Mouse (Mus musculus) CH12.LX (cell line): ENCODE measurements around the gene Adcy4. TPM values are rescaled to one million over a fixed set of nuclear protein-coding genes. Genes with fewer than 3 reads are reported as not detected.

Experiments used
- DNase-seq: peaks from one replicate; pipeline ENCODE4 v3.0.0-alpha.2; 2013; ENCODE audit errors: extremely low read depth
- H3K27ac ChIP-seq: 2 replicates; pipeline ENCODE4 v1.5.1; 2012; ENCODE audit warnings: low read depth, mild to moderate bottlenecking, control low read depth, moderate library complexity; ENCODE audit not compliant: insufficient read depth
- H3K27me3 ChIP-seq: replicated peaks from 2 replicates; pipeline ENCODE3; 2012; ENCODE audit warnings: inconsistent platforms
- H3K36me3 ChIP-seq, 2 experiments: replicated peaks in 1 of 2; 2 replicates each; pipeline versions ENCODE3 to v1.6.1; 2012; ENCODE audit warnings: inconsistent platforms in 1 of 2, low read length in 1 of 2, mild to moderate bottlenecking in 1 of 2, mixed read lengths in 1 of 2, moderate library complexity in 1 of 2; ENCODE audit not compliant: control insufficient read depth in 1 of 2, insufficient read depth in 1 of 2
- H3K4me1 ChIP-seq, 2 experiments: 2 replicates each; pipeline ENCODE4 v1.6.1; 2012; ENCODE audit warnings: inconsistent platforms in 1 of 2, moderate library complexity in 1 of 2; ENCODE audit not compliant: insufficient read depth in 2 of 2, control insufficient read depth in 1 of 2
- H3K4me2 ChIP-seq: 2 replicates; pipeline ENCODE4 v1.6.1; 2012; ENCODE audit warnings: low read depth, mild to moderate bottlenecking, control low read depth; ENCODE audit not compliant: poor library complexity, insufficient read depth, severe bottlenecking
- H3K4me3 ChIP-seq, 3 experiments: fragments of 150-350 bp in 1 of 3; sonication (generic) in 1 of 3; replicated peaks in 1 of 3; 2 replicates each; pipeline versions ENCODE3 to v1.5.1; 2011 to 2012; ENCODE audit warnings: low read depth in 2 of 3, low read length in 2 of 3, mild to moderate bottlenecking in 2 of 3, moderate library complexity in 2 of 3, control low read depth in 1 of 3, improper control_type of control experiment in 1 of 3, inconsistent platforms in 1 of 3, mixed read lengths in 1 of 3; ENCODE audit not compliant: poor library complexity in 1 of 3
- H3K79me2 ChIP-seq: replicated peaks from 2 replicates; pipeline ENCODE4 v1.6.1; 2012; ENCODE audit warnings: mild to moderate bottlenecking, moderate library complexity; ENCODE audit not compliant: control insufficient read depth, poor library complexity, insufficient read depth, severe bottlenecking; ENCODE audit errors: extremely low read depth
- H3K9ac ChIP-seq: 2 replicates; pipeline ENCODE4 v1.6.1; 2012; ENCODE audit warnings: low read depth, mild to moderate bottlenecking, control low read depth, moderate library complexity; ENCODE audit not compliant: insufficient read depth
- H3K9me3 ChIP-seq: replicated peaks from 2 replicates; pipeline ENCODE3; 2012; ENCODE audit warnings: low read length, inconsistent platforms, mixed read lengths
- BHLHE40 ChIP-seq: IDR thresholded peaks from 2 replicates; pipeline ENCODE4 v1.6.1; 2011; ENCODE audit warnings: mild to moderate bottlenecking, low read depth, low read length, improper control_type of control experiment
- CTCF ChIP-seq, 2 experiments: IDR thresholded peaks in 1 of 2; conservative IDR thresholded peaks in 1 of 2; 2 replicates each; pipeline ENCODE4 v1.5.1; 2011 to 2012; ENCODE audit warnings: low read depth in 2 of 2, low read length in 2 of 2, improper control_type of control experiment in 1 of 2, inconsistent platforms in 1 of 2, mild to moderate bottlenecking in 1 of 2, moderate library complexity in 1 of 2
- ETS1 ChIP-seq: conservative IDR thresholded peaks from 2 replicates; pipeline ENCODE4 v1.6.1; 2012; ENCODE audit warnings: low read depth, mild to moderate bottlenecking, inconsistent platforms, low read length, improper control_type of control experiment, moderate library complexity
- HCFC1 ChIP-seq: IDR thresholded peaks from 2 replicates; pipeline ENCODE4 v1.6.1; 2012; ENCODE audit warnings: low read depth, mild to moderate bottlenecking, inconsistent platforms, low read length, improper control_type of control experiment
- JUND ChIP-seq: conservative IDR thresholded peaks from 2 replicates; pipeline ENCODE4 v1.6.1; 2011; ENCODE audit warnings: low read depth, low read length, improper control_type of control experiment
- KAT2A ChIP-seq: IDR thresholded peaks from 2 replicates; pipeline ENCODE4 v1.6.1; 2012; ENCODE audit warnings: low read length, improper control_type of control experiment, inconsistent platforms; ENCODE audit not compliant: insufficient replicate concordance
- MAX ChIP-seq: IDR thresholded peaks from 2 replicates; pipeline ENCODE4 v1.6.1; 2011; ENCODE audit warnings: low read length, improper control_type of control experiment
- MEF2A ChIP-seq: IDR thresholded peaks from 2 replicates; pipeline ENCODE4 v1.6.1; 2014; ENCODE audit warnings: low read depth, mild to moderate bottlenecking, inconsistent platforms, low read length, improper control_type of control experiment, borderline replicate concordance
- NRF1 ChIP-seq: IDR thresholded peaks from 2 replicates; pipeline ENCODE4 v1.6.1; 2014; ENCODE audit warnings: low read depth, mild to moderate bottlenecking, inconsistent platforms, low read length, improper control_type of control experiment, moderate library complexity
- PAX5 ChIP-seq: IDR thresholded peaks from 2 replicates; pipeline ENCODE4 v1.6.1; 2012; ENCODE audit warnings: low read length, inconsistent platforms, mixed read lengths
- POLR2AphosphoS2 ChIP-seq: IDR thresholded peaks from 2 replicates; pipeline ENCODE4 v1.6.1; 2011; ENCODE audit warnings: low read depth, low read length, improper control_type of control experiment
- RAD21 ChIP-seq: IDR thresholded peaks from 2 replicates; pipeline ENCODE4 v1.6.1; 2011; ENCODE audit warnings: low read depth, mild to moderate bottlenecking, low read length, improper control_type of control experiment, moderate library complexity
- TBP ChIP-seq: conservative IDR thresholded peaks from 2 replicates; pipeline ENCODE4 v1.6.1; 2011; ENCODE audit warnings: low read depth, low read length, improper control_type of control experiment
- TCF12 ChIP-seq: IDR thresholded peaks from 2 replicates; pipeline ENCODE4 v1.6.1; 2014; ENCODE audit warnings: low read depth, mild to moderate bottlenecking, inconsistent platforms, low read length, improper control_type of control experiment
- UBTF ChIP-seq: IDR thresholded peaks from 2 replicates; pipeline ENCODE4 v1.6.1; 2012; ENCODE audit warnings: low read depth, mild to moderate bottlenecking, inconsistent platforms, low read length, improper control_type of control experiment, moderate library complexity
- USF2 ChIP-seq: conservative IDR thresholded peaks from 2 replicates; pipeline ENCODE4 v1.6.1; 2011; ENCODE audit warnings: low read depth, low read length, improper control_type of control experiment
- dilution Hi-C: fragments of 300-500 bp; cut with MboI; formaldehyde crosslinking; loops from 2 replicates; pipeline ENCODE4 v1.14.3; 2020; ENCODE audit warnings: low sequenced_read_pairs; ENCODE audit not compliant: extremely low pct_unique_long_range_greater_than_20kb, extremely low pct_ligation_motif_present
- in situ Hi-C: fragments of 300-500 bp; cut with MboI; formaldehyde crosslinking; loops from 3 replicates; pipeline ENCODE4 v1.14.3; 2019; ENCODE audit warnings: low sequenced_read_pairs, low pct_ligation_motif_present, low pct_unique_long_range_greater_than_20kb, mixed read lengths
- polyA plus RNA-seq: library from polyadenylated mRNA; unstranded; fragments of >175 nt; gene quantifications from 2 replicates; pipeline ENCODE4 v1.2.1, GENCODE M21; 2012; ENCODE audit warnings: low read depth; ENCODE audit not compliant: insufficient read length
- total RNA-seq, 2 experiments: library from RNA; depleted of rRNA; stranded (reverse); fragments of 300-350 nt in 1 of 2; fragments of >200 nt in 1 of 2; gene quantifications; 2 replicates each; pipeline ENCODE4 v1.2.3; 2012 to 2014

The Adcy4 gene
- total and polyA plus RNA-seq, 3 experiments: not detected

- no peak overlapping the region for H3K4me3 ChIP-seq
- no peak overlapping the region for H3K4me2 ChIP-seq
- H3K36me3 ChIP-seq: peaks cover 35 to 48% of the 10 kb centered on the region in 2 experiments
- no peaks in the 10 kb centered on the region for H3K27me3 ChIP-seq
- no peak overlapping the region for H3K27ac ChIP-seq
- peaks cover 9 to 32% of the 10 kb centered on the region in 2 experiments for H3K4me1 ChIP-seq
- in situ Hi-C loops (no loop called here), dilution Hi-C loops (no loop called here)
- TF ChIP-seq TCF12 (no peak), MEF2A (no peak), RAD21 (no peak), NRF1 (no peak), PAX5 (no peak), TBP (no peak), UBTF (no peak), POLR2AphosphoS2 (no peak), CTCF (conservative IDR thresholded peaks at IDR 0.05 in 1 of 2, IDR thresholded peaks at IDR 0.05 in 1 of 2; ENCODE audit: low read depth in 2 of 2, low read length in 2 of 2) (no peak), JUND (no peak), HCFC1 (no peak), MAX (no peak), USF2 (no peak), KAT2A (no peak), ETS1 (no peak), BHLHE40 (no peak)
- no peak for DNase-seq
- H3K9ac ChIP-seq: no peak overlapping the region
- H3K9me3 ChIP-seq: no peaks in the 10 kb centered on the region
- no peaks in the 10 kb centered on the region for H3K79me2 ChIP-seq
These were observed 64.2 kb downstream of the Adcy4 start for GRCm38 (mm10) chr14:55719737-55720136.

Other genes with a start within 250 kb of the Adcy4 start
Only the 20 nearest of the 35 such genes appear.
- gene Gm49378, start 146.2 kb downstream of the Adcy4 start, total RNA-seq (2012; rRNA removed): 0.17 TPM in 1 of 2 replicates, not detected in the other
- 9.1 and 11.7 TPM in 2 replicates for gene Gm49378, start 146.2 kb downstream of the Adcy4 start, total RNA-seq (2014; rRNA removed)
- gene Gm49378, start 146.2 kb downstream of the Adcy4 start, polyA plus RNA-seq: 8.7 TPM in 1 of 2 replicates, not detected in the other
- gene Tm9sf1, start 140.3 kb downstream of the Adcy4 start, total RNA-seq (2012; rRNA removed): 51.3 and 57.8 TPM in 2 replicates
- 36.1 and 39.5 TPM in 2 replicates for gene Tm9sf1, start 140.3 kb downstream of the Adcy4 start, total RNA-seq (2014; rRNA removed)
- gene Tm9sf1, start 140.3 kb downstream of the Adcy4 start, polyA plus RNA-seq: 58.0 and 65.3 TPM in 2 replicates
- gene Tssk4, start 133.9 kb downstream of the Adcy4 start, total RNA-seq (2012; rRNA removed): 0.29 and 0.30 TPM in 2 replicates
- 0.14 TPM in 1 of 2 replicates, not detected in the other for gene Tssk4, start 133.9 kb downstream of the Adcy4 start, total RNA-seq (2014; rRNA removed)
- gene Tssk4, start 133.9 kb downstream of the Adcy4 start, polyA plus RNA-seq: 0.26 and 0.31 TPM in 2 replicates
- gene Mdp1, start 123.6 kb downstream of the Adcy4 start, total RNA-seq (2012; rRNA removed): 25.1 and 25.6 TPM in 2 replicates
- 30.9 and 39.0 TPM in 2 replicates for gene Mdp1, start 123.6 kb downstream of the Adcy4 start, total RNA-seq (2014; rRNA removed)
- gene Mdp1, start 123.6 kb downstream of the Adcy4 start, polyA plus RNA-seq: 23.4 and 26.0 TPM in 2 replicates
- gene Gmpr2, start 112.2 kb downstream of the Adcy4 start, total RNA-seq (2012; rRNA removed): 34.3 and 37.3 TPM in 2 replicates
- gene Gmpr2, start 112.2 kb downstream of the Adcy4 start, total RNA-seq (2014; rRNA removed): 51.3 and 54.9 TPM in 2 replicates
- 34.7 and 44.3 TPM in 2 replicates for gene Gmpr2, start 112.2 kb downstream of the Adcy4 start, polyA plus RNA-seq
- 378 and 515 TPM in 2 replicates for gene Nedd8, start 112.0 kb downstream of the Adcy4 start, total RNA-seq (2012; rRNA removed)
- 272 and 276 TPM in 2 replicates for gene Nedd8, start 112.0 kb downstream of the Adcy4 start, total RNA-seq (2014; rRNA removed)
- gene Nedd8, start 112.0 kb downstream of the Adcy4 start, polyA plus RNA-seq: 513 and 653 TPM in 2 replicates
- 25.2 and 29.1 TPM in 2 replicates for gene Tinf2, start 102.3 kb downstream of the Adcy4 start, total RNA-seq (2012; rRNA removed)
- gene Tinf2, start 102.3 kb downstream of the Adcy4 start, total RNA-seq (2014; rRNA removed): 21.4 and 23.3 TPM in 2 replicates
- gene Tinf2, start 102.3 kb downstream of the Adcy4 start, polyA plus RNA-seq: 31.1 and 33.2 TPM in 2 replicates
- gene Tgm1, start 70.2 kb downstream of the Adcy4 start, total RNA-seq (2012; rRNA removed): not detected in 2 replicates
- gene Tgm1, start 70.2 kb downstream of the Adcy4 start, total RNA-seq (2014; rRNA removed): 0.07 TPM in 1 of 2 replicates, not detected in the other
- gene Tgm1, start 70.2 kb downstream of the Adcy4 start, polyA plus RNA-seq: 0.14 and 0.16 TPM in 2 replicates
- gene Rabggta, start 61.8 kb downstream of the Adcy4 start, total RNA-seq (2012; rRNA removed): 19.1 and 21.9 TPM in 2 replicates
- gene Rabggta, start 61.8 kb downstream of the Adcy4 start, total RNA-seq (2014; rRNA removed): 12.0 and 16.2 TPM in 2 replicates
- 12.8 and 13.9 TPM in 2 replicates for gene Rabggta, start 61.8 kb downstream of the Adcy4 start, polyA plus RNA-seq
- 23.6 and 33.2 TPM in 2 replicates for gene Dhrs1, start 38.4 kb downstream of the Adcy4 start, total RNA-seq (2012; rRNA removed)
- gene Dhrs1, start 38.4 kb downstream of the Adcy4 start, total RNA-seq (2014; rRNA removed): 22.1 and 26.1 TPM in 2 replicates
- 21.1 and 34.1 TPM in 2 replicates for gene Dhrs1, start 38.4 kb downstream of the Adcy4 start, polyA plus RNA-seq
- 38.5 and 45.7 TPM in 2 replicates for gene Nop9, start 38.4 kb downstream of the Adcy4 start, total RNA-seq (2012; rRNA removed)
- gene Nop9, start 38.4 kb downstream of the Adcy4 start, total RNA-seq (2014; rRNA removed): 85.3 and 92.1 TPM in 2 replicates
- 76.9 and 89.1 TPM in 2 replicates for gene Nop9, start 38.4 kb downstream of the Adcy4 start, polyA plus RNA-seq
- gene Cideb, start 25.6 kb downstream of the Adcy4 start, total RNA-seq (2012; rRNA removed): 2.3 and 2.6 TPM in 2 replicates
- not detected in 2 replicates for gene Cideb, start 25.6 kb downstream of the Adcy4 start, total RNA-seq (2014; rRNA removed)
- 0.49 and 0.61 TPM in 2 replicates for gene Cideb, start 25.6 kb downstream of the Adcy4 start, polyA plus RNA-seq
- 0.04 and 0.13 TPM in 2 replicates for gene Ltb4r2, start 22.7 kb downstream of the Adcy4 start, total RNA-seq (2012; rRNA removed)
- 0.05 TPM in 1 of 2 replicates, not detected in the other for gene Ltb4r2, start 22.7 kb downstream of the Adcy4 start, total RNA-seq (2014; rRNA removed)
- gene Ltb4r2, start 22.7 kb downstream of the Adcy4 start, polyA plus RNA-seq: not detected in 2 replicates
- gene Ltb4r1, start 18.1 kb downstream of the Adcy4 start, total RNA-seq (2012; rRNA removed): 0.13 TPM in 1 of 2 replicates, not detected in the other
- 0.16 and 0.21 TPM in 2 replicates for gene Ltb4r1, start 18.1 kb downstream of the Adcy4 start, total RNA-seq (2014; rRNA removed)
- gene Ltb4r1, start 18.1 kb downstream of the Adcy4 start, polyA plus RNA-seq: 0.33 TPM in 1 of 2 replicates, not detected in the other
- gene Ripk3, start 4.8 kb upstream of the Adcy4 start, total RNA-seq (2012; rRNA removed): 1.0 and 2.0 TPM in 2 replicates
- gene Ripk3, start 4.8 kb upstream of the Adcy4 start, total RNA-seq (2014; rRNA removed): 0.15 and 0.80 TPM in 2 replicates
- 1.00 TPM in 1 of 2 replicates, not detected in the other for gene Ripk3, start 4.8 kb upstream of the Adcy4 start, polyA plus RNA-seq
- gene Nfatc4, start 39.0 kb upstream of the Adcy4 start, total RNA-seq (2012; rRNA removed): not detected in 2 replicates
- not detected in 2 replicates for gene Nfatc4, start 39.0 kb upstream of the Adcy4 start, total RNA-seq (2014; rRNA removed)
- not detected in 2 replicates for gene Nfatc4, start 39.0 kb upstream of the Adcy4 start, polyA plus RNA-seq
- gene Nynrin, start 69.9 kb upstream of the Adcy4 start, total RNA-seq (2012; rRNA removed): under 0.01 and 0.04 TPM in 2 replicates
- not detected in 2 replicates for gene Nynrin, start 69.9 kb upstream of the Adcy4 start, total RNA-seq (2014; rRNA removed)
- 0.04 and 0.10 TPM in 2 replicates for gene Nynrin, start 69.9 kb upstream of the Adcy4 start, polyA plus RNA-seq
- gene Cbln3, start 100.3 kb upstream of the Adcy4 start, total RNA-seq (2012; rRNA removed): 0.08 and 0.17 TPM in 2 replicates
- 0.14 and 0.26 TPM in 2 replicates for gene Cbln3, start 100.3 kb upstream of the Adcy4 start, total RNA-seq (2014; rRNA removed)
- gene Cbln3, start 100.3 kb upstream of the Adcy4 start, polyA plus RNA-seq: 0.14 and 0.24 TPM in 2 replicates
- 32.8 and 50.6 TPM in 2 replicates for gene Khnyn, start 100.9 kb upstream of the Adcy4 start, total RNA-seq (2012; rRNA removed)
- 31.1 and 35.8 TPM in 2 replicates for gene Khnyn, start 100.9 kb upstream of the Adcy4 start, total RNA-seq (2014; rRNA removed)
- gene Khnyn, start 100.9 kb upstream of the Adcy4 start, polyA plus RNA-seq: 29.8 and 31.8 TPM in 2 replicates
- gene Sdr39u1, start 116.2 kb upstream of the Adcy4 start, total RNA-seq (2012; rRNA removed): 66.7 and 77.6 TPM in 2 replicates
- gene Sdr39u1, start 116.2 kb upstream of the Adcy4 start, total RNA-seq (2014; rRNA removed): 61.4 and 66.0 TPM in 2 replicates
- 73.2 and 90.8 TPM in 2 replicates for gene Sdr39u1, start 116.2 kb upstream of the Adcy4 start, polyA plus RNA-seq